Mouse (Mus musculus) heart, postnatal 36 days (tissue): ENCODE measurements at regions not wholly inside any gene's neighbourhood (a gene's known extent, or its start where the extent isn't known, plus 50 kb on each side); places are given as distances from the start of the nearest gene placed in this dataset.

ENCODE experiments used
- DNase-seq, 2 experiments: peaks; one replicate each; pipeline ENCODE4 v3.0.0; 2021 to 2022
- intact Hi-C: fragments of 180-260 bp; cut with DNase I; formaldehyde crosslinking; loops from one replicate; pipeline ENCODE4 v1.15.1; 2025

DNA sequence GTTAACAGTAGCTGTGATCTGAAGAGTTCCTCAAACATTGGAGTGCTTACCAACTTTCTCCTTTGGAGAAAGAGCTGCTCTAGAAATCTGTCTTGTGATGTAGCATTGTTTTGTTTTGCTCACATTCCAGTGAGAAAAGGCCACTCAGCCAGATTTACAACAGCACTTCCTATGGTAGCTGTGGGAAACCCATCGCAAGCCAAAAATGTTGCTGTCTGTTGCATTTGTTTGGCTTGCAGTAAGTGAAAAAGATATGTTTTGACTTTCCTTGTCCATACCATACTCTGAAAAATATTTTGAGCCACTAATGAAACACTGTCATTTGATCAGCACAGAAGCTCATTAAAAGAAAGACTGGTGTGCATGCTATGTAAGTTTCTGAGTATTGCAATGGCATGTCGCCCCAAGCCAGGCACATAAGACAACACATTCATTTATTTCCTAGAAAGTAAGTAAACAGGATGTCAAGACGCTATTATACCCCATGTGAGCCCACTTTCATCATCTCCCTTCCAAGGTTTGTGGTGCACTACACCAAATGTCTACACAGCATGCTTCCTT is 66.2 kb downstream of the Car2 start:
- DNase-seq: no peak
- intact Hi-C loops: no loop called here

DNA sequence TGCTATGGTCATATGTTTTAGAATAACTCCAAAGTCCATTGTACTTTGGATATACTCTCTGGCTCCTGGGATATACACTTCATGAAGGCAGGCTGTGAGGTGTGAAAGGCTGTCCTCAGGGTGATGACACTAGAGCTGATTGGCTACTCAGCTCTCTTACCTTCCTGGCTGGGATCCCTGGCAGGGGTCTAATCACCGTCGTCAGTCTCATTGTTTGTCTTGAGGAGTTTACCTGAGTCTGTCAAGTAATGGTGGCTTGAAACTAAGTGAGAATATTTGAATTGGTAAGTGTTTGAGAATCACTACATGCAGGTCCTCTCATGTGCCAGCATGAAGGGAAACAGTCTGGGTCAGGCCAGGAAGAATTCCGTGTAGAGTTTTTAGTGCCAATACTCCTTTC is 66.9 kb downstream of the Car2 start:
- intact Hi-C loops: no loop called here
- no peak for DNase-seq

DNA sequence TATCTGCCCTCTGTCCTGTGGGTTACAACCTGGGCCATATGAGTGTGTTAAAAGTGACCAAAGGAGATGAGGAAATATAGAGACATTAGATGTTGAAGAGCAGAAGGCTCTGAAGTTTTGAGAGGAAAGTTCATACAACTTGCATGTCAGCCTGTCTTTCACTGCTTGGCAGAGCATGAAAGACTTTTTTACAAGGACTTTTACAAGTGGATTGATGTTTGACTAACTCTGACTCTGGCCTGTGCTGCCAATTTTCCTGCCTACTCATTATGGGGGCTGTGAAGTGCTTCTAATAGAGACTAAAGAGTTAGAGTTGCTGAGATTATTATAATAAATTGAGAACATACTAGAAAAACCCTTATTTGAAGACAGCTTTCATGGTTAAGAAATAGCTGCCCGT is 71.4 kb downstream of the Car2 start:
- DNase-seq: no peak
- intact Hi-C loops: no loop called here

DNA sequence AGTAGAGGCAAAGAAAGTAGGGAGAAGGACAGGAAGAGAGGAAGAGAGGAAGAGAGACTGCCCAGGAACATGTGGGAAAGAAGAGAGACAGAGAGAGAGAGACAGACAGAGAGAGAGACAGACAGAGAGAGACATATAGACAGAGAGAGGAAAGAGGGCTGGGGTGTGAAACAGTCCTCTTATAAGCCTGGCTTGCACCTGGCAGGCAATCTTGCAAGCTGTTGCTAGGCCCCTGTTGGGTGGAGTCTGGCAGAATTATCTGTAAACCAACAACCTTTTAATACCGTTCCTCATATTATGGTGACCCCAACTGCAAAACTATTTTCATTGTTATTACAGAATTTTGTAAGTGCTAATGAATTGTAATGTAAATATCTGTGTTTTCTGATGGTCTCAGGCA is 72.2 kb downstream of the Car2 start:
- intact Hi-C loops: no loop called here
- DNase-seq: no peak

DNA sequence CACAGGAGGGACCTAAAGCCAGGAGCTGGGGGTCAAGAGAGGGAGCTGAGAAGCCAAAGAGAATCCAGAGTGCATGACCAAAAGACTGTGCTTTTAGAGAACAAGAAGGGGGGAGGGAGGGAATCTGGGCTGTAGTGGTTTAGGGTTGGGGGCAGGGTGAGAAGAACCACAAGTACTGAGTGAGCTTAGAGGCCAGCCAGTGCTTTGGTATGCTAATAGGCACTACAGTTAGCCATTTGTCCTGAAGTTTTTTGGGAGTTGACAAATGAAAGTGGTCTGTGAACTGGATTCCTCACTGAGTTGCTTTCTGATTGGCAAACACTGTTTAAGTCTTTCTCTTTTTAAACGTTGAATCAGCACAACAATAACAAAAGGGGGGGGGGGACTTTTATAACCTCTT is 73.5 kb downstream of the Car2 start:
- DNase-seq: no peak

DNA sequence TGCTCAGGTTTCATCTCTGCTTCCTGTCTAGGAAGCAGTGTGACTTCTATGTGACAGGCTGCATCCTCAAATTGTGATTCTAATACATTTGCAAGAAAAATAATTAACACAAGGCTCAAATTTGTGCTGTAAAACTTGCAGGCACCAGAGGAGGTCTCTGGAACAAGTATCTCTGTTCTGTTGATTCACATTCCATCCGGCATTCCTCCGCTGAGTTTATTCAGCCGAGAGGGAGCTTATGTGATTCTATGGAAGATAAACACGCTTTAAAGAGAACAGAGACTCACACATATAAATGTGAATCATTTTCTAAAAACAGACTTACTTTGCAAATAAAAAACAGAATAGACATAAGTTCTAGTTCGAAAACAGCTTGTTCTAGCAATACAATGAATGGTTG is 78.7 kb downstream of the Car2 start:
- no peak for DNase-seq
- intact Hi-C loops: no loop called here

More for the DNA sequence above, 73.5 kb downstream of the Car2 start:
- intact Hi-C loops: no loop called here

DNA sequence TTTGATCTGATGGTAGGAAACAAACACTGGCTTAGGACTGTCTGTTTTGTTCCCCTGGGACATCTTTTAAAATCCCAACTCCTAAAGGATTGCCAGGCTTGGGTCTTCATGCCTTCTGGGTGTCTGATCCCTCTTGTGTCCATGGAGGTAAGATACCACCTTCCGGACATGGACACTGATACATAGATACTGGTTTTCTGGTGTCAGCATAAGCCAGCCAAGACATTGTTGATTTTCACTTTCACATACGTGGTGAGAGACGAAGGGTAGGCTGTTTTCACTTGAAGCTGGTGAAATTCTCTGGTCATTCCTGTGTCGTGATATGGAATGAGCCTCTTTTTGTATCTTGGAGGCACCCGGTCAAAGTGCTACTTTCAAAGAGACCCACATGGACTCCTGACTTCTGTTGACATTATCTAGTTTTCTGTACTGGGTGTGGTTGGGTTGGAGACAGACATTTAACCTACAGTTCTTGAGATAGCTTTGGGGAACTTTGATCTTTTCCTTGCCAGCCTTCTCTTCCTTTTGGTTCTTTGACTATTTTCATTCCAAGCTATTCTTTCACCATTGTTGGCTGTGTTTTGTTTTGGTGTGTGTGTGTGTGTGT is 79.5 kb downstream of the Car2 start:
- no peak for DNase-seq
- intact Hi-C loops: no loop called here

DNA sequence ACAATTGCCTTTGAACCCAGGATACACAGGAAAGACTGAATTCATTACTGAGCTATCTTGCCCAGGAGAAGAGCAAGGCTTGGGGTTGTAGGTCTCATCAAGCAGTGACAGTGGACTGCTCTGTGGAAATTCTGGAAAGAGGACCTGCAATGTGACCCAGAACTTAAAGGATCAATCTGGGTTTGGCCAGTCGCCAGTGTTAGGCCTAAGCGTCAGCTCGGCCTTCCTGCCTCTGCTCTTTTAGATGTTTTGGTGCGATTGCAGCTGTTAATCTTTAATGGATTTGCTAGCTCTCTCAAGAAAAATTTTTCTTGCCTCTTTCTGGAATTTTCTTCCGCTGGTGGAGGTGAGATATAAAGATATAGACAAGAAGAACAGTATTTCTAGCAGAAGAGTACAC is 81.2 kb downstream of the Car2 start:
- intact Hi-C loops: no loop called here
- no peak for DNase-seq

DNA sequence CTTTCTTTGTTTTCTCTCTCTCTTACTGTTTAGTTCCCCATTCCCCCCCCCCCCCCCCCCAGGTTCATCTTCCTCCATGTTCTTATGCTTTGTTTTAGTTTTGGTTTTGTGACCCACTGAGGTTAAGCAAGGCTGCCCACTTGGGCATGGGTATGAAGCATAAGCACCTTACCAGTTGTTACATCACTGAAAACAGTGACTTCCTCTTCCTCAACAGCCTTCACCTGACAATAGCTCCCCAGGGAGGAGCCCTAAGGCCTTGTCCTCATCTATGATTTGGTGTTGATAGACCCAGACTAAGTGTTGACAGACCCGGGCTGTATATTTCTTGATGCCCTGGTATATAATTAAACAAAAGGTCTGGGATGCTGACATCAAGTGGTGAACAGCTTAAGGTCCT is 82.3 kb downstream of the Car2 start:
- no peak for DNase-seq
- intact Hi-C loops: no loop called here

DNA sequence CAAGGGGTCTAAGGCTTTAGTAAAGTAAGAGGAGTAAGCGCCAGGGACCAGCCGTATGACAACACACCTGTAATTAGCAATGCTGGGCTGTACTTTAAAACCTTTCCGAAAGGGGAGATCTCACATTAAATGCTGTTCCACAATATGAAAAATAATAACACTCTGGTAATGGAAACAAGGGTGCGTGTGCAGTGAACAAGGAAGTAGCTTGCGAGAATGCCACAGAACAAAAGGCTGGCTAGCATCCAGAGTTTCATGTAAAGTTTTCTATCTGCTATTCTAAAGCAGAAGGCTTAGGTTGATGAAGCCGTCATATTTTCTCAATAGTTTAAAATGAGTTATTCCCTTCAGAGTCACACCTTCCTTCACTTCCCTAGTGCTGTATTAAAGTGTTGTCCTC is 83.6 kb downstream of the Car2 start:
- no peak for DNase-seq
- intact Hi-C loops: no loop called here

DNA sequence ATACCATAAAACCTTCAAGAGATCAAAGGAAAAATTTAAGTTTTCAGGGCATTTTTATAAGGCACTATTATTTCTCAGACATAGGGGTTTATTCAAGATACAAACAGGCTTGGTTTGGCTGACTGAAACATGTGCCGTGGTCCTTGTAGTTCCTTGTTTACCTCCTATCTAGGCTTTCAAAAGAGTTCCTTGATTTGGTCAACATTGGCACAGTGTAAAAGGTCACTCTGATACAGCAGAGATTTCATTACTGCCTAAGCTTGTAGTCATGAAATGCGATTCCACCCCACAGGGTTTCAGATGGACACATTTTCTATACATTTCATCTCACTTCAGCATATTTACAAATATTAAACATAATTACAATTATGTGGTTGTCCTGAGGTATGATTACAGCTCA is 85.6 kb downstream of the Car2 start:
- intact Hi-C loops: no loop called here
- DNase-seq: no peak

DNA sequence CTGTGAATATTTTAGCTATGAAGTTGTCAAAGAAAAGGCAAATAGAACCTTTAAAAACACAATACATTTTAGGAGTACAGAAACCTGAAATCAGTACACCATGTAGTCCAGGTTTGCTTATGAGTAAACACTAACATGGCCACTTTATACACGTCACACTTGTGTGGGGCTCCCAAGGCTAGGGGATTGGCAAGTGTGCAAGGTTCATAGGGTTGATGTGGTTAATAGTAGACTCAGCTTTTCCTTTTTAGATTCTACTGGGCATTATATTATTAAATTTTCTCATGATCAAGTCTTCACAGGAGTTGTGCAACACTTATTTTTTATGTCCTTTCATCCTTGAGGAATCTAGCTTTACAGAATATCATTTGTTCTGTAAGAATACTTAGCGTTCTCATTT is 88.7 kb downstream of the Car2 start:
- intact Hi-C loops: no loop called here
- no peak for DNase-seq

DNA sequence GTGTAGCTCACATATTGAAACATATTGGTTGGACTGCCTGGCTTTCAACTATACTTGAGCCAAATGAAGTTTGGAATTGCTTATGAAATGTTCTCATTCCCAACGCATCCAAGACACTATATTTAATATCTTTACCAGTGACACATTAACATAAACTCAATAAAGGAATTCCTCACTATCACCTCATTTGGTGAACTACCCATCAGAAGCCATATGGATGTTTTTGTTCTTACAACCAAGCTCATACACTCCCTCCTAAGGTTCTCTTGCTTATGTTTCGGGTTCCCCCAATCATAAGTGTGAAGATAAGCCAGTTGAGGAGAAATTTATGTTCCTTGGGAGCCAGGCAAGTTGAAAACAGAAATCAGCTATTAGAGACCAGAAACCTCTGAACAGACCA is 89.1 kb downstream of the Car2 start:
- no peak for DNase-seq
- intact Hi-C loops: no loop called here

DNA sequence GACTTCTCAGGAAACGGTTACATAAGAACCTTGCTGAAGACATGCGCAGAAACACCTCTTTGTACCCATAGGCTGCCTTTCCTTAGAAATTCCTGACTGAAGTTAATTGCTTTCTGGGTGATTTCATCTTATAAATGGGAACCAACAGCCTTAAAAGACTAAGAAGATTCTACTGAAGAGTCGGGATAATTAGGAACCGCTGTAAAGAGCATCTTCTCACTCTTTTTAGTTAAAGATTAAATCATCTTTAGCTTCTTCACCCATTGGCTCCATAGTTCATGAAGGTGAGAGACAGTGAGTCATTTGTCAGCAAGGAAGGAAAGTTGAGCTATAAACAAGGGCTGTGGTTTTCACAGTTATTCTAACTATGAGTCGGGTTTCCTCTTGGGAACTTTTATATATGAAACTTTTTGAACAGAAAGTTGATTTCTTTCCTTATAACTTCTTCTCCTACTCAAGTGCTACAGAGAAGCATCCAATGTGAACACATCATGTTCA is 93.1 kb downstream of the Car2 start:
- DNase-seq: no peak
- intact Hi-C loops: no loop called here

DNA sequence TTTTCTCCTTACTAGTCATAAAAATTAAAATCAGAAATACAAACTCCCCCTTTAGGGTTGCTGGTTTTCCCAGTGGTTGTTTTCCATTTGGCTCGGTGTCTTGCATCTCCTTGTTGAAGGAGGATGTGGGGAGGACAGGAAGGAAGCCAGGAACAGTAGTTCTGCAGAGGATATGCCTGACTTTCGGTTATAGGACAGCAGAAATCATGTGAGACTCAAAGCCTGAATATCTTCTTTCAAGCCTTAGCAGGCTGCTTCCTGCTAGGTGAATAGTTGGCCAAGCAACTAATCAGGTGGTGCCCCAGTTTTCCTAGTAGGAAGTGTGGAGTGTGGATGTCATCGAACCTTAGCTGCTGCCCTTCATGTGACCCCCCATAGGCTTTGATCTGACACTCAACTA is 103.6 kb downstream of the Car2 start:
- DNase-seq: no peak
- intact Hi-C loops: no loop called here

DNA sequence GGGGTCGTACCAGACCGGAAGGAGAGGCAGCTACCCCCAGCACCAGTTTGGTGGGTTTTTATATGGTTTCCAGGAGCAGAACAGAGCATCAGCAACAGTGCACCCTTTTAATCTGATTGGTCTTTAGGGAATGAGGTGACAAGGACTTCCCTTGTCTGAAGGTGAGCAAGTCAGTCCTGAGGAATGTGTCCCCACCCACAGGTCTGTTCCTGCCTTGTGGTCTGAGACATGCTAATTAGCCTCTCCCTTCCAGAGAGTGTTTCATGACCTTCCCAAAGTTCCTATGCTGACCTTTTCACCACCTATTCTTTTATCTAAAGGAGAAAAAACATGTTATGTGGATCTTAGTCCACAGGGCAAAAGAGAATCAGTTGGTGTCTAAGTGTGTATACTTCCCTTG is 107.9 kb downstream of the Car2 start:
- intact Hi-C loops: no loop called here
- no peak for DNase-seq

DNA sequence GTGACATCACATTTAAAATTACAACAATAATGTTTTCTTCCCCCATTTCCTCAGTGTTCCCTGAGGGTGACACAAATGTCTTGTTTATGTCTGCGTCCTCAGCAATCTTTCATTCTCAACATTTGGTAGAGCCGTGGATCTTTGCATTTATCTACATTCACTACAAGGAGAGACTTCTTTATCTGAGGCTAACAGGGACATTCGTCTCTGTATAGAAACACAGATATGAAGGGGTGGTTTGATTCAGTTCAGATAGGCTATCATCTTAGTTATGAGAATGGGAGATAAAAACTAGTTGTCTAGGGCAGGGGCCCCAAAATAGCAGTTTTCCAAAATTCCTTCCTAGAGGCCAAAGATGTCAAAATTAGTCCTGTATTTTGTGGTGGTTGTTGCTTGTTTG is 111.2 kb downstream of the Car2 start:
- intact Hi-C loops: no loop called here
- no peak for DNase-seq

DNA sequence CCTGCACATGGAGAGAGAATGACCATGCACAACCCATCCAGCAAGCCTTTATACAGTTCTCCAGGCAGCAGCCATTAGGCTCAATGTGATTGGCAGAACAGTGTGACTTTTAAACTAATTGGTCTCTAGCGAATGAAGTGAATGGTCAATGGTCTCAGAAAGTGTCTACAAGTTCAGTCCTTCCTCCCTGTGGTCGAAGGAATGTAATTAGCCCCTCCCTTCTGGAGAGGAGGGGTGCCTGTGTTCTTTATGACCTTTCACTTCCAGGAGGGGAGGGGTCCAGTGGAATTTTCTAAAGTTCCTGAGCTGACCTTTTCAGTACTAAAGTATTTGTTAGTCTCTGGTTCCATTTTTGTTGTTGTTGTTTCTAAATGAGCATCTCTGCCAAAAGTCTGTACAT is 112.4 kb downstream of the Car2 start:
- DNase-seq: no peak
- intact Hi-C loops: no loop called here

DNA sequence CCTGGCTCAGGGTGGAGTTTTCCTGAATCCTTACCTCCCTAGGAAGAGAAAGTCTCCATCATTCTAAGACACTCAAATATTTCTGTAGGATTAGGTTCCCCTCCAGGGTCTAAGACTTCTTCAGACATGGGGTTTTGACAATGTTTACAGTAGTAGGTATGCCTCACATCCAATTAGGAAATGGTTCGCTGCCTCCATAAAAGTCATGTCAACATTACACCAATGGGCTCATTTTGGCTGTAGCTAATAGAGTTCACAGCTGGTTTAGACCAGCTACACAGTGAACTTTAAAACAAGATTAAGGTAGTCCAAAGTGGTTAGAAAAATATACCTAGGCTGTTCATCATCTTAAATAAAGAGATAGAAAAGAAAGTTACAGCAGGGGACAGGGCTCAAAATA is 113.3 kb downstream of the Car2 start:
- DNase-seq: no peak
- intact Hi-C loops: no loop called here

DNA sequence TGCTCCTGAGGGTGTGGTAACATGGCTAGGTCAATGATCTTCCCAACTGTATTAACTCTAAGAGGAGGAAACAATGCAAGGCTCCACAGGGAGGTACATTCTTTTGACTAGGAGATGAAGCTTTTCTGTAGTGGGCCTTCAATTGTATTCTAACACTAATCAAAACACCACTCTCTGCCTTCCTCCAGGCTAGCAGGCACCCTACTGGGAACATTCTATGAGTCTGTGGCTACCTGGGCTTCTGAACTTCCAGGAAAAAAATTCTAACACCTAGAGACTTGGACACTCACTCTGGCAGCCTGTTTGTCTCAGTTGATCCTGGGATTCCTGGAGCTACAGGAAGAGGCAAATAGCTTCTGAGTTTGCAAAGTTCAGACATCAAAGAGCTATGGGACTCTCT is 113.8 kb downstream of the Car2 start:
- DNase-seq: no peak
- intact Hi-C loops: no loop called here

DNA sequence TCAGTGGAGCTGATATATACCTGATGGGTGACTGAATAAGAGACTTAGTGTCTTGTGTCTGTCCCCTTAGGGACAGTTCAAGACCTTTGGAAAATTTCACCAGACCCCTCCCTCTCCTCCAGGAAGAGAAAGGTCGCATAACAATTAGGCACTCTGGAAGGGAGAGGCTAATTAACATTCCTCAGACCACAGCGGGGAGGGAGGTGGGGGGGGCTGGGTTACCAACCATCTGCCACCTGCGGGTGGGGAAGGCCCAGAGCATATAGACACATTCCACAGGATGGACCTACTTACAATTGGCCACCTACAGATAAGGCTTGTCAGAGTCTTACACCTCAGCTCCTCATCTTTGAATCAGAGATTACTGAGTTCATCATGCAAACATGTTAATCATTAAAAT is 114.6 kb downstream of the Car2 start:
- intact Hi-C loops: no loop called here
- DNase-seq: no peak

DNA sequence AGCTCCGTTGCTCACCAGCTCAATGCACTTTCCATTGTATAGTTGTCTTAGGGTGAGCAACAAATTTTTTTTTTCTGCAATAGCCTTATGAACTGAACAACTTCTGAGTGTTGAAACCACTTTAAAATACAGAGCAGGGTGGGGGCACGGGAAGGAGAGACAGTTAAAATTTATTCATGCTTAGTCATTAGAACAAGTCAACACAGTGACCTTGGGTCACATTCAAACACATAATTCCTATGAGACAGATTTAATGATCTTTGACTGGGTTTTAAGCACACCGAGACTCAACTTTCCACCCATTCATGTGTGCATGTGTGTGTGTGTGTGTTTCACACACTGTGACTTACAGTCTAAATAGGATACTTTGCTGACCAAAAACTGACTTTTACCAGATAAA is 121.7 kb downstream of the Car2 start:
- intact Hi-C loops: no loop called here
- no peak for DNase-seq

DNA sequence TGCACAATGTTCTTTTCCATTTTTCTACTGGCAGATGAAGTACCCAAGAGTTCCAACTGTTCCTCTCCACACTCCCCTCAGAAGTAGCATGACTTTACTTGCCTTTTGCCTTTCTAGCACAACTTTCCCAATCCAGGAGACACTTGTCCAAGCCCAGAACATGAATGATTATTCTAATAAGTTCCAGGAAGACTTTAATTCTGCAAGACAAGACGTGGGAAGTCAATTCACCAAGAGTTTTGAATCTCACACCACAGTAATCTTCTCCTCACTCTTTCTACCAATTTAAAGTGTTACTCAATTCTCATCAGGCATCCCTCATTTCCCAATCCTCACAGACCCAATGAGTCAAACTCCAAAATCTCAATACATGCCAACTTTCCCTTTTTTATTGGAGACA is 122.4 kb downstream of the Car2 start:
- intact Hi-C loops: no loop called here
- no peak for DNase-seq
